Mouse (Mus musculus): ENCODE measurements around the gene Hist1h4d.
"Not testable (repeated sequence)": the region's sequence is repeated elsewhere in the genome, so short reads cannot be mapped to it uniquely, and the experiment has no call there.

Hist1h4d gene

DNA sequence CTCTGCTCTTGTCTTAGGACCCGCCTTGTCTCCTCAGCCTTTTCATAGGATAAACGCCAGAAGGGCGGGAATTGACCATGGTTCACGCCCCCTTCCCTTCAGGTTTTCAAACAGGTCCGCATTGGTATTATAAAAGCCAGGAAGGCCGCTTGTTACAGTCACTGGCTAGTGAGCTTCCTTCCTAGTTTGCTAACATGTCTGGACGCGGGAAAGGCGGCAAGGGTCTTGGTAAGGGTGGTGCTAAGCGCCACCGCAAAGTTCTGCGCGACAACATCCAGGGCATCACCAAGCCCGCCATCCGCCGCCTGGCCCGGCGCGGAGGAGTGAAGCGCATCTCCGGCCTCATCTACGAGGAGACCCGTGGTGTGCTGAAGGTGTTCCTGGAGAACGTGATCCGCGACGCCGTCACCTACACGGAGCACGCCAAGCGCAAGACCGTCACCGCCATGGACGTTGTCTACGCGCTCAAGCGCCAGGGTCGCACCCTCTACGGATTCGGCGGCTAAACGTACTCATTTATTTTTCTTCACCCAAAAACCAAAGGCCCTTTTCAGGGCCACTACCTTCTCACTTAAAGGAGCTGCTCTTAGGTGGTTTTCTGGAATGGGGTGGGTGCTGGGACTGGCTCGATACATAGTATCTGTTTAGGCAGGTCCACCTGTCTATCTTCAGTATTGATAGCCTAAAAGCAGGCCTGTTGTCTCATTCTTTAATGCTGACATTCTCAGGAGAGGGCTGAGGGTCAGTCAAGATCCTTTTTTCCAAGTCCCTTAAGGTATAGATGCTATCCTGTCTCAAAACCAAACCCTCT lies at the start of gene Hist1h4d:
Gene Hist1h4d (plus strand): TSS at position 191 of the 811 bp plus-strand sequence.
- peak; percentile 93 for DNase-seq (ENCODE audit: low read depth, low spot score)

DNA sequence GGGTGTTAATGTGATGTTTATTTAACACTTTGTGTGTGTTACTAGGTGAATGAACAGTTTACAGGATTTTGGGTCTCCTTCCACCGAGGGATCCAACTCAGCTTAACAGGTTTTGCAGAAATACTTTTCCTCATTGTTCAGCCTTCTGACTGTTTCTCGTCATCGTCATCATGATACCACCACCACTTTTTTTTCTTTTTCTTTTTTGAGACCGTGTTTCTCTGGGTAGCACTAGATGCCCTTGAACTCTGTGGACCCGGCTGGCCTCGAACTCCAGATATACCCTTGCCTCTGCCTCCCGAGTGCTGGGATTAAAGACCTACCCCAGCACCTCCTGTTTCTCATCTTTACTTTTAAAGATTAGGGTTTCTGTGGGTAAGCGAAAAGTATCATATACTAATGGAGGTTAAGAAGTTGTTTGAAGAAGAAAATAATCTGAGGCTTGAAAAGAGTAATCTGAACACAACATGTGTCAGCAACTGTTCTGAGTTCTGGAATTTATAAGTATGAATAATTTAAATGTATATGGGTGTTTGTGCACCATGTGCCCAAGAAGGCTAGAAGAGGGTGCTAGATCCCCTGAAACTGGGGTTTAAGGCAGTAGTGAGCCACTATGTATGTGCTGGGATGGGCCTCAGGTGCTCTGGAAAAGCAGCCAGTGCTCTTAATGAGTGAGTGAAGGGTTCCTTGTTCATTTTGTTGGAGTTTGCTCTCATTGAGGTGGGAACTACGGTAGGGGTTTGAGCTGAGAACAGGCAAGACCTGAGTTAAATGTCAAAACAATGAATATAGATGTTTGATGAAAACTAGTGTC lies 48.9 kb upstream of the Hist1h4d start:
- no peak for DNase-seq (ENCODE audit: low read depth, low spot score)

DNA sequence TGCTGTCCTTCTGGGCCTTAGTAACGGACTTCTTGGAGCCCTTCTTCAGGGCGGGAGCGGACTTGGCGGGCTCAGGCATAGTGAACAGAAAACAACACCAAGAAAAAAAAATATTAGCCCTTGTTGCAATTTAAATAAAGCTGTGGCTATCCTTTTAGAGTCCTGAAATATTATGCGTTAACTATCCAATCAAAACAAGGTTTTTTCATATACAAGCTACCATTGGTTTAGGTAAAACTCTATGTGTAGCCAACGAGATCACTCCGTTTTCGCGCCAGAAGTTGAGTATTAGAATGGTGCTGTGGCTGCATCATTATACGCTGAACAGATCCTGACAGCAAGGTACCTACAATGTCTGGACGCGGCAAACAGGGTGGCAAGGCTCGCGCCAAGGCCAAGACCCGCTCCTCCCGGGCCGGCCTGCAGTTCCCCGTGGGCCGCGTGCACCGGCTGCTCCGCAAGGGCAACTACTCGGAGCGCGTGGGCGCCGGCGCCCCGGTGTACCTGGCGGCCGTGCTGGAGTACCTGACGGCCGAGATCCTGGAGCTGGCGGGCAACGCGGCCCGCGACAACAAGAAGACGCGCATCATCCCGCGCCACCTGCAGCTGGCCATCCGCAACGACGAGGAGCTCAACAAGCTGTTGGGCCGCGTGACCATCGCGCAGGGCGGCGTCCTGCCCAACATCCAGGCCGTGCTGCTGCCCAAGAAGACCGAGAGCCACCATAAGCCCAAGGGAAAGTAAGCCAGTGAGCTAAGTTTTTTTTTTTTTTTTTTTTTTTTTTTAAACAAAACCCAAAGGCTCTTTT lies 47.6 kb upstream of the Hist1h4d start, which contains the start of gene Hist1h2af:
Gene Hist1h2af (plus strand): TSS at position 347 of the 808 bp plus-strand sequence.
- DNase-seq (ENCODE audit: low read depth, low spot score) = peak; percentile 81

DNA sequence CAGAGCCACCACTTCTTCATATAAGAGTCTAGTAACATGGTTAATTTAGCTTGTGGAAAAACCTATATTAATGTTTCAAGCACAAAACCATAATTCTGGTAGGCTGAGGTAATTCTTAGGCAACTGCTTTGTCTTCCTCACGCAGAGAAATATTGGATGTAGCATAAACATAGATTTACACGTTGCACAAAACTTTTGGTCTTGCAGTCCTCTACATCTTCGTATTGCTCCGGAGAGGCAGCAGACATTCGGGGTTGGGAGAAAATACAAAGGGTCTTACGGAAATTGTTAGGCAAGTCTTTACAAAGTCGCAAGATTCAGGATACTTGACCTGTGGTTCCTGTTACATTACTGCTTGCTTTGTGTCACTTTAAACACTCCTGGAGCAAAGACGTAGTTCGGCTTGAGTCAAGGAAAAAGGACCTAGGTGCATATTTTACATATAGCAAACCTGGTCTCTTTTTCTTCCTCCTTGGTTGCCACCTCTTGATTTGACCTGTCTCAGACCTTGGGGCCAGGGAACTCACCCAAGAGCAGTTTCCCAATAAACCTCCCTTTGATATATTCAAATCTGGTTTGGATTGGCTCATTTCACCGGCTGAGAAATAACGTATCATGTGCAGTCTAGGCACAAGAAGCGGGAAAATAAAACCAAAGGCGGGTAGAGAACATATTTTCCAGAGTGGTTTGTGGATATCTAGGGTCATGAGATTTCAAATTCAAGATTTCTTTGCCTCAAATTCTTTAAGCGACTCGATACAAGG lies 46.8 kb upstream of the Hist1h4d start:
- no peak for DNase-seq (ENCODE audit: low read depth, low spot score)

DNA sequence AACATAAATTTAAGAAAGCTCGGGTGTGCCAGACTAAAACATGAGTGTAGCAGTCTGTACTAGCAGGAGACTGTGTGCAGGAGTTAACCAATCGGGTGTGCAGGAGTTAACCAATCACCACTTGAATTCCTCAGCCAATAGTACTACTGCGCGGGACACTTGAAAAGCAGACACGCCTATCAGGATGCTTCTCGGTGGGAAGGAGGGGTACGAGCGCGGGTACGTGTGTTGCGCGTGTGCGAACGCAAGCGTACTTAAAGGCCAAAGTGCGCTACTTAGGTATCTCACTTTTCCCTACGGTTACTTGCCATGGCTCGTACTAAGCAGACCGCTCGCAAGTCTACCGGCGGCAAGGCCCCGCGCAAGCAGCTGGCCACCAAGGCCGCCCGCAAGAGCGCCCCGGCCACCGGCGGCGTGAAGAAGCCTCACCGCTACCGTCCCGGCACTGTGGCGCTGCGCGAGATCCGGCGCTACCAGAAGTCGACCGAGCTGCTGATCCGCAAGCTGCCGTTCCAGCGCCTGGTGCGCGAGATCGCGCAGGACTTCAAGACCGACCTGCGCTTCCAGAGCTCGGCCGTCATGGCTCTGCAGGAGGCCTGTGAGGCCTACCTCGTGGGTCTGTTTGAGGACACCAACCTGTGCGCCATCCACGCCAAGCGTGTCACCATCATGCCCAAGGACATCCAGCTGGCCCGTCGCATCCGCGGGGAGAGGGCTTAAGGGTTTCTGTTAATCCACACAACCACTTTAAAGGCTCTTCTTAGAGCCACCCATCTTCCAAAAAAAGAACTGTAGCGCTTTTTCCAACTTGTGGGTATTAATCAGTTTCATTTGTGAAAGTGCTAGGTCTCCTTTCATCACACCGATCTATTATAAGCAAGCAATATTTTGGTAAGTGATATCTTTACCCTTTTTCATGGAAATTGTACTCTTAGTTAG lies 46.0 kb upstream of the Hist1h4d start, which contains the start of gene Hist1h3g:
Gene Hist1h3g (plus strand): TSS at position 286 of the 939 bp plus-strand sequence.
- peak; percentile 92 for DNase-seq (ENCODE audit: low read depth, low spot score)

DNA sequence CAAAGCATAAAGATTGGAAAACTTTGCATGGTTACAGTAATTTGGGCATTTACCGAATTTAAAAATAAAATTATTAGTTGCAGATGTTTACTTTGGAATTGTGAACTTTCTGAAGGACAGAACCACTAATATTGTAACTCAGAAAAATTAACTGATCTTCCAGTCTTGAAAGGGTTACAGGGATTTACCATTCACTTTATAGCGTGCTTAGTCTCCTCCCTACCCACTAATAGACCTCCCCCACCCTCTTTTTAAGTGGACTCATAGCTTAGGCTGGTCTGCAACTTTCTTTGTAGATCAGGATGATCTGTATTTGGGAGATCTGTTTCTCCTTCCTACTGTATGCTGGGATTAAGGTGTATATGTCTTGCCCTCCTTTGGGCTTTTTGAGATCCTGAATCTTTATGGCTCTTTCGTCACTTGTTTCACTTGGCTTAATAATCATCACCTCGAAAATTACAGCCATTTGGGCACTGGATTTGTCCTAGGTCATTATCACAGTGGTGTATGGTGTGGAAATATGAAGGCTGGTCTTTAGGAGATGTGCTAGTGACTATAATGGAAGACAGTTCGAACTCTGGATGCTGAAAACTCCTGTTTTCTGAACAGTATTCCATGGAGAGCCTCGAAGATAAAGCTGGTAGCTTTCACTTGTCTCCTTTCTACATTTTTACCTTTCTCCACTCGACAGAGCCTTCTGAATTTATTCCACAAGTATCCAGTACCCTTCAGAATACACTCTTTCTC lies 45.1 kb upstream of the Hist1h4d start:
- no peak for DNase-seq (ENCODE audit: low read depth, low spot score)

DNA sequence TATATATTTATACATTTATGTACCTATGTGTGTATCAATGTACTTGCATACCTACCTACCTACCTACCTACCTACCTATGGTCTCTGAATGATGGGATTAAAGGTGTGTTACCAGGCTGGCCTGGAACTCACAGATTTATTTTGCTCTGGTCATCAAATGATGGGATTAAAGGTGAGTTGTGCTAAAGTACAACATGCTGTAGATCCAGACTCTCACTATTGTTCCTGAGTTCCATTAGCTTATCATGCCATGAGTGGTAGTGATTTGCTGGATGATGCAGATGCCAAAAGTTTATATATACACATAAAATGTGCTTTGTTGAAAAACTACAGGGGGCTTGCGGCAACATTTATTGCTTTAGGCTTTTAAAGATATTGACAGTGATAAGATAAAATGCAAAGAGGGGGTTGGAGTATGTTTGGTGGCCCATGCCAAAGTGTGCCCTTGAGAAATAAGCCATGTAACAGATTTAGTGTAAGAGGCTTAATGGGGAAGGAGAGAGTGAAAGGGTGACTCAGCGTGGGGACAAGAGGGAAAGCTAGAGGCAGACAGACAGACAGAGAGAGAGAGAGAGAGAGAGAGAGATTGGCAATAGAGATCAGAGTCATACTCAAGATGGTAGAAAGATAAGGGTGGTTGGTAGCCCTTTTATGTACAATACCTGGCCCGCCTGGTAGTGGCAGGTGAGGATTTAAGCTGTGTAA lies 44.2 kb upstream of the Hist1h4d start:
- DNase-seq (ENCODE audit: low read depth, low spot score) = no peak

DNA sequence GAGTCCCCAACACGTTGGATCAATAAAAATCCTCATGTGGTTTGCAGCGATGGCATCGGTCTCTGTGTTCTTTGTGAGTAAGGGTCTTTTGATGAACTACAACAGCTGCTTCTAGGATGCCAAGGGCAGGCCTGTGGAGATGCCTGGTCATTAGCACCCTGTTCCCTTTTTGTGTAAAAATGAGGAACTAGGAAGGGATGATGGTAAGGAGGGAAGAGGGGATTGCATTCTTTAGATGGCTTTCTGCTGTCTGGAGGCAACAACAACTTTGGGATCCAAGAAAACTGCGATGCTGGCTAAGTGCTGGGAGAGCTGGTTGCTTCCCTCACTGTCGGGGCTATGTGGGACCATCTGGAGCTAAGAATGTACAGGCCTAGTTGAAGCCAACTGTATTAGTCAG lies 43.1 kb upstream of the Hist1h4d start:
- DNase-seq (ENCODE audit: low read depth, low spot score) = no peak

DNA sequence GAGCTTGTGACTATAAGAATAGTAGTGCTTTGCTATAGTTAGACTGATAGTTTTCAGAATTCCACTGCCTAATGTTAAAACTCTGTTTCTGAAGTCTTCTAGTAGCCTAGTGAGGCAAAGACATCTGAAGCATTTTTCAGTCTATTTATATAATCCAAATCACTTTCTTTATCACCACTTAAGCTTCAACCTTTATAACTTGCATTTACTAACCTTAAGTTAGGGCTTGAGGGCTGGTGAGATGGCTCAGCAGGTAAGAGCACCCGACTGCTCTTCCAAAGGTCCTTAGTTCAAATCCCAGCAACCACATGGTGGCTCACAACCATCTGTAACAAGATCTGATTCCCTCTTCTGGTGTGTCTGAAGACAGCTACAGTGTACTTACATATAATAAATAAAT lies 41.6 kb upstream of the Hist1h4d start:
- not testable (repeated sequence) for DNase-seq (ENCODE audit: low read depth, low spot score)

DNA sequence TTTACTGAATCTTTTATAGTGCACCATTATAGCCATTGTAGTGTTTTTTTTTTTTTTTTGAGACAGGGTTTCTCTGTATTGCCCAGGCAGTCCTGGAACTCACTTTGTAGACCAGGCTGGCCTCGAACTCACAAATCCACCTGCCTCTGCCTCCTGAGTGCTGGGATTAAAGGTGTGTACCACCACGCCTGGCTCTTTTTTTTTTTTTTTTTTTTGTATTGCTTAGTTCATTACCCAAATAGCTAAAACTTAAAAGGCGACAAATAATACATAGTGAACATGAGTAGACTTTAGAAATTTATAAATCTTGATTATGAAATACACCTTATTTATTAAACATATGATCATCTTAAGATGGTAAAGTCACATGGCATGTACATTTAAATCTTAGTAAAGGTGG lies 39.9 kb upstream of the Hist1h4d start:
- no peak for DNase-seq (ENCODE audit: low read depth, low spot score)

DNA sequence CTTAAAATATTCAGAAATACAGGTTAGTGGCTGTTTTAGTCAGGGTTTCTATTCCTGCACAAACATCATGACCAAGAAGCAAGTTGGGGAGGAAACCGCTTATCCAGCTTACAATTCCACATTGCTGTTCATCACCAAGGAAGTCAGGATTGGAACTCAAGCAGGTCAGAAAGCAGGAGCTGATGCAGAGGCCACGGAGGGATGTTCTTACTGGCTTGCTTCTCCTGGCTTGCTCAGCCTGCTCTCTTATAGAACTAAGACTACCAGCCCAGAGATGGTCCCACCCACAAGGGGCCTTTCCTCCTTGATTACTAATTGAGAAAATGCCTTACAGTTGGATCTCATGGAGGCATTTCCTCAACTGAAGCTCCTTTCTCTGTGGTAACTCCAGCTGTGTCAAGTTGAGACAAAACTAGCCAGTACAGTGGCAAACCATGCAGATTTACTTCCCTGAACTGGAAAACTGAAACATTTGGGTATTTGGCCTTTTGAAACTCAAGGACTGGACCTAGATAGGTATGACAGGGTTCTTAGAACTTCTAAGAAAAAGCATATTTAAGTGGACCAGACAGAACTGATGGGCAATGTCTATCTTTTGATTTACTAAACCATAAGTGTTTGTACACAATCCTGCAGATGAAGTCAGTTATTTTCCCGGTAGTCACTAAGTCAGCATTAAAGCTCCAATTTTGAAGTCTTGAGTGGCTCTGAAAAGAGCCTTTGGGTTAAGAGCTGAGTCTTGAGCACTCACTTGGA lies 39.0 kb upstream of the Hist1h4d start:
- not testable (repeated sequence) for DNase-seq (ENCODE audit: low read depth, low spot score)

DNA sequence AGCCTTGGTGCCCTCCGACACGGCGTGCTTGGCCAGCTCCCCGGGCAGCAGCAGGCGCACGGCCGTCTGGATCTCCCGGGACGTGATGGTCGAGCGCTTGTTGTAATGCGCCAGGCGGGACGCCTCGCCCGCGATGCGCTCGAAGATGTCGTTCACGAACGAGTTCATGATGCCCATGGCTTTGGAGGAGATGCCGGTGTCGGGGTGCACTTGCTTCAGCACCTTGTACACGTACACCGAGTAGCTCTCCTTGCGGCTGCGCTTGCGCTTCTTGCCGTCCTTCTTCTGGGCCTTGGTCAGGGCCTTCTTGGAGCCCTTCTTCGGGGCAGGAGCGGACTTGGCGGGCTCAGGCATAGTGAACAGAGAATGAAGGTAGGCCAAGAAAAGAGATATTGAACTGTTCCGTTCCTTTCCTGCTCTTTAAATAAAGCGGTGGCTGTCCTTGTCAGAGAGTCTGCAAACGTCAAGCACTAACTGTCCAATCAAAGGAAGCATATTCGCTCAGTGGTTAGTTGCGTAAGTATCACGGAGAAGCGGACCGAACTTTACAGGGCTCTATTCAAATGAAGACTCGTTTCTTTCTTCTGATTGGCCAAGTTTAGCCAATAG lies 38.3 kb upstream of the Hist1h4d start, which contains the start of gene Hist1h2bh:
Gene Hist1h2bh (minus strand): TSS at position 394 of the 609 bp plus-strand sequence.
- peak; percentile 93 for DNase-seq (ENCODE audit: low read depth, low spot score)

DNA sequence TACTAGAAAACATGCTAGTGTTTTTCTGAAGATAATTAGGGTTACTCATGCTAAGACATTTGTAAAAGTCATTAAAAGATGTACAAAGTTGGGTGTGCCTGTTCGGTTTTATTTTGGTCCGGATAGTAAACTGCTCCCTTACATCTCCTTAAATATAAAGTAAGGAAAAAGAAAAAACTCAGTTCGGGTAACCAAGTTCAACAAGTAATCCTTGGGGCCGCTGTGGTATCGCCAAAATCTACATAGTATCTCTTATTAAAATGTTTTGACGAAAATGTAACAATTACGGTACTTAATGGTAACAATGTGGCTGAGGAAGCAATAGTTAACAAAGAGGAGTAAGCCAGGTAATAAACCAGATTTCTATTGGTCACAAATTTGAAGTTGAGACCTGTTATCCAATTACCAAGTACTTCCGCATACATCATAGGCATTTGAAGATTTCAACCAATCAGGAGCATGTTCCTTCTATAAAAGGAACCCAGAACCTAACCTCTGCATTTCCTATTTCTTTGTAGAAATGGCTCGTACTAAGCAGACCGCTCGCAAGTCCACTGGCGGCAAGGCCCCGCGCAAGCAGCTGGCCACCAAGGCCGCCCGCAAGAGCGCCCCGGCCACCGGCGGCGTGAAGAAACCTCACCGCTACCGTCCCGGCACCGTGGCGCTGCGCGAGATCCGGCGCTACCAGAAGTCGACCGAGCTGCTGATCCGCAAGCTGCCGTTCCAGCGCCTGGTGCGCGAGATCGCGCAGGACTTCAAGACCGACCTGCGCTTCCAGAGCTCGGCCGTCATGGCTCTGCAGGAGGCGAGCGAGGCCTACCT lies 37.2 kb upstream of the Hist1h4d start, which contains the start of gene Hist1h3f:
Gene Hist1h3f (plus strand): TSS at position 88 of the 822 bp plus-strand sequence.
- peak; percentile 91 for DNase-seq (ENCODE audit: low read depth, low spot score)

DNA sequence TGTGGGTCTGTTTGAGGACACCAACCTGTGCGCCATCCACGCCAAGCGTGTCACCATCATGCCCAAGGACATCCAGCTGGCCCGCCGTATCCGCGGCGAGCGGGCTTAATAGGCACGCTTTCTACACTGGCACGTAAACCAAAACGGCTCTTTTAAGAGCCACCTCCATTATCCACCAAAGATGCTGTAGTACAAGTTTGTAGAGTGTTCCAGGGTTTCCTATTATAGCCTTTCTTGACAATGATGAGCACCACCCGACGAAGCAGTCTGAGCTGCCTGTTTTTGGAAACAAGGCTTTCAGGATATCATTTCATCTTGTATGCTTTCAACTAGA lies 36.6 kb upstream of the Hist1h4d start:
- peak; percentile 41 for DNase-seq (ENCODE audit: low read depth, low spot score)

DNA sequence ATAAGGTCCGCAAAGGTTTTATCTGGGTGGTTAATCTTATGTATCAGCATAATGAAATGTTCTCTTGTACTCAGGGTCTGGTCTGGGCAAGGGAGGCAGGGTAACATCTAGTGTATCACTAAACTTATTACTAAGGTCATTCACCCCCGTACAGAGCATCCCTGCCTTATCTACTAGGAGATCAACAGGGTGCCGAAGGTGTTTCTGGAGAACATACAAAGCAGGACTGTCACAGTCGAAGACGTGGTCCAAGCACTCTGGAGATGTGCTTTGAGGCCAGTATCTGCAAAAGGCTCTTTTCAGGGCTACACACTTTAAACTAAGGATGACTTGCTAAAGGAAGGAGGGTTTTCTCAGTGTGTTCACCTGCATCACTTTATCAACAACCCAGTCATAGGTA lies 34.7 kb upstream of the Hist1h4d start:
- no peak for DNase-seq (ENCODE audit: low read depth, low spot score)

DNA sequence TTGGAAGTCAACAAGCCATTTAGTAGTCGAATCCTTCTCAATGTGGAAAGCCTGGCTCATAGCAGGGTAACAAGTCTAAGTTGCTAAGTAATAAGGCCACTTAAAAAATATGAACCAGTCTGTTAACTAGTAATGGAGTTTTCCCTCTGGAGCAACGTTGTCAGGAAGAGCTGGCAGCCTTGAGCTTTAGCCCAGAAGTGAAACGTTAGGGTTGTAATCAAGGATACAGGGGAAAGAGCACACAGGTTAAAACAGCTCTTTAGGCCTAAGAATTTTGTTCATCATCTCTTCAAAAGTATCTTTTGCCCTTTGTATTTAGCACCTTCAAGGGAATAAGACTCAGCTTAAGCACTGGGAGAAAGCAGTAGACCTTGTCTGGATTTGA lies 30.6 kb upstream of the Hist1h4d start:
- peak; percentile 11 for DNase-seq (ENCODE audit: low read depth, low spot score)

Measured in CD4-positive, CD25-positive, alpha-beta regulatory T cell, adult 2 months (primary cell).